Mouse (Mus musculus) lung, adult 2 months (tissue): Measurements from ENCODE around the gene Dync2li1.

ENCODE experiments used
- CTCF ChIP-seq: fragments of 200-500 bp; IDR thresholded peaks from 2 replicates; pipeline ENCODE4 v1.5.1; 2011; ENCODE audit warnings: mild to moderate bottlenecking, low read length, control low read depth; ENCODE audit not compliant: insufficient read depth
- POLR2A ChIP-seq: fragments of 200-500 bp; IDR thresholded peaks from 2 replicates; pipeline ENCODE4 v1.6.1; 2011; ENCODE audit warnings: low read depth, mild to moderate bottlenecking, control low read depth, low read length, borderline replicate concordance; ENCODE audit errors: extremely low read depth

- TF ChIP-seq CTCF (no peak), POLR2A (no peak)
These were observed 27.4 kb upstream of the Dync2li1 start for GRCm38 (mm10) chr17:84598928-84599327.
